Mouse (Mus musculus): ENCODE data around the gene Cln5.

The Cln5 gene

GRCm38 (mm10) chr14:103125756-103126155 is 55.7 kb downstream of the Cln5 start:
- DNase-seq, result no peak
